8 mouse cellular contexts compared by ENCODE assay signal in the genomic region with DNA sequence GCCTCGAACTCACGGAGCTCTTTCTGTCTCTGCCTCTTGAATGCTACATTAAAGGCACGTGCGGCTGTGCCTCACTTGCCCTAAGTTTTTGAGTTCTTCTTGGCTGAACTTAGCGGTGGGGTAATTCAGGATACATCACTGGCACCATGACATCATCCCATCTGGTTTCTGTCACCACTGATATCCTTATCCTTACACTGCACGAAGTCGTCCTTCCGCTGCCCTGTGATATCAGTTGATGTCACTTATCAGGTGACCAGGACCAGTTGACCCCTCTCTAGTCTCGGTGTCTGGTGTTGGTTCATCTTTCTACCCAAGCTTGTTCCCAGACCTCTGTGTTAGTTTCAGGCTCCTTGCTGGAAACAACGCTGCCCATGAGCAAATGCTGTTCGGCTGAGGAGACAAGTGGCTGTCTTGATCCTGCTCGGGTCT. TPM values are rescaled to one million over a fixed set of nuclear protein-coding genes. Genes with fewer than 3 reads are reported as not detected.
A peak's percentile ranks its signal among the peaks of the same experiment; 100 is the strongest.
DNase-seq lines count a peak whose midpoint lies in the region; ATAC-seq and TF ChIP-seq lines count a peak whose summit lies in the region.

No protein-coding gene starts in this region.

- H3K36me3 ChIP-seq in hindbrain, embryonic 11.5 days (ENCODE audit: control insufficient read depth, insufficient read depth, low read length): no peaks in the 10 kb centered on the region

- peak; percentile 96 for DNase-seq in heart, adult 11 months
- DNase-seq in heart, adult 8-10 months (ENCODE audit: low spot score): no peak
- DNase-seq in hindbrain, embryonic 11.5 days (ENCODE audit: low spot score): no peak
- DNase-seq in adrenal gland, postnatal 4 days (ENCODE audit: low spot score in 2 of 2): no peak
- no peak for DNase-seq in left cerebral cortex, postnatal 36 days (ENCODE audit: low spot score in 2 of 2)
- no peak for DNase-seq in cerebellum, adult 11 months

- no peaks in the 10 kb centered on the region; the same call in 1 of the 2 replicates for H3K4me1 ChIP-seq in cortical plate, adult 2 months (ENCODE audit: control insufficient read depth, insufficient read depth, low read length)
- H3K4me1 ChIP-seq in hindbrain, embryonic 11.5 days (replicated peaks; ENCODE audit: control insufficient read depth, insufficient read depth, low read length): 0 out of 2 replicates have a peak, but pooled peaks cover 3% of the 10 kb centered on the region

- H3K27me3 ChIP-seq in hindbrain, embryonic 11.5 days (ENCODE audit: control insufficient read depth, insufficient read depth, low read length): no peaks in the 10 kb centered on the region

- WGBS in hindbrain, embryonic 11.5 days: 47% methylated on average over 12 of the region's 12 CpGs

- peak overlapping the region; percentile 52 for H3K4me3 ChIP-seq in cortical plate, adult 2 months (ENCODE audit: insufficient read depth, low read length)
- peak overlapping the region; percentile 68 for H3K4me3 ChIP-seq in hindbrain, embryonic 11.5 days (ENCODE audit: low read depth, low read length)

- no peak for TF ChIP-seq POLR2A in cortical plate, adult 2 months (IDR thresholded peaks at IDR 0.05; ENCODE audit: extremely low read depth, insufficient read depth, low read length)

- ATAC-seq in hindbrain, embryonic 11.5 days (ENCODE audit: low FRiP score): no peak
- ATAC-seq in megakaryocyte progenitor cell, adult 5-6 weeks (replicated peaks; ENCODE audit: poor library complexity): peak; percentile 54

- H3K9me3 ChIP-seq in hindbrain, embryonic 11.5 days (ENCODE audit: control insufficient read depth, low read length): no peaks in the 10 kb centered on the region

- peak overlapping the region; percentile 69; the same call in 1 of the 2 replicates for H3K9ac ChIP-seq in hindbrain, embryonic 11.5 days (ENCODE audit: low read depth, low read length)

- intact Hi-C loops in left cerebral cortex, postnatal 36 days (cut with DNase I): loop anchor here (2.0 kb wide), 1 partner anchor 32 kb away; a partner anchor contains a TSS

- H3K27ac ChIP-seq in cortical plate, adult 2 months (ENCODE audit: insufficient read depth, low read length): no peak overlapping the region
- peak overlapping the region; percentile 37 for H3K27ac ChIP-seq in hindbrain, embryonic 11.5 days (ENCODE audit: low read depth, low read length)

- TF ChIP-seq CTCF in cortical plate, adult 2 months (IDR thresholded peaks at IDR 0.05; ENCODE audit: extremely low read depth, insufficient read depth, low read length): no peak

- H3K4me2 ChIP-seq in hindbrain, embryonic 11.5 days (replicated peaks; ENCODE audit: low read depth, low read length): peak overlapping the region; percentile 84

RNA-seq across cellular contexts. Expression of a gene that starts 0.6 kb away (rescaled TPM):
- total RNA-seq in heart, adult 8-10 months (2022): 10 to 100 TPM; 10.1 to 14.4 (median 12.2) TPM
- polyA plus RNA-seq in cortical plate, adult 2 months (2012; rRNA removed): 3.5 and 3.7 TPM in 2 replicates
- polyA plus RNA-seq in hindbrain, embryonic 11.5 days (2014; fragmentation: Nextera tagmentation; extraction: Ambion mirVana): 2.0 and 3.1 TPM in 2 replicates
- 0.46 and 0.62 TPM in 2 replicates for total RNA-seq in megakaryocyte progenitor cell, adult 5-6 weeks (2015)
- 0.07 and 0.12 TPM in 2 replicates for total RNA-seq in megakaryocyte progenitor cell, adult 5-6 weeks (2017)
- total RNA-seq in adrenal gland, postnatal 4 days (2021): 1 to 10 TPM; 3.7 to 4.8 TPM
- total RNA-seq in left cerebral cortex, postnatal 36 days (2021): 1 to 10 TPM; 4.0 to 5.8 TPM

RNA-seq across cellular contexts. Expression of a gene that starts 1.9 kb away (rescaled TPM):
- 1 to 10 TPM; 1.7 to 2.8 (median 2.0) TPM for total RNA-seq in heart, adult 8-10 months (2022)
- 5.6 and 8.8 TPM in 2 replicates for polyA plus RNA-seq in cortical plate, adult 2 months (2012; rRNA removed)
- 0.54 and 1.2 TPM in 2 replicates for polyA plus RNA-seq in hindbrain, embryonic 11.5 days (2014; fragmentation: Nextera tagmentation; extraction: Ambion mirVana)
- 1.2 and 2.1 TPM in 2 replicates for total RNA-seq in megakaryocyte progenitor cell, adult 5-6 weeks (2015)
- 0.79 TPM in 1 of 2 replicates, not detected in the other for total RNA-seq in megakaryocyte progenitor cell, adult 5-6 weeks (2017)
- 1 to 10 TPM; 1.9 to 2.8 TPM for total RNA-seq in adrenal gland, postnatal 4 days (2021)
- 1 to 10 TPM; 1.5 to 1.9 TPM for total RNA-seq in left cerebral cortex, postnatal 36 days (2021)

RNA-seq across cellular contexts. Expression of a gene that starts 5.2 kb away (rescaled TPM):
- total RNA-seq in heart, adult 8-10 months (2022): 10 to 100 TPM; 21.0 to 27.6 (median 24.5) TPM
- polyA plus RNA-seq in cortical plate, adult 2 months (2012; rRNA removed): 186 and 206 TPM in 2 replicates
- 79.7 and 80.7 TPM in 2 replicates for polyA plus RNA-seq in hindbrain, embryonic 11.5 days (2014; fragmentation: Nextera tagmentation; extraction: Ambion mirVana)
- 4.8 and 5.8 TPM in 2 replicates for total RNA-seq in megakaryocyte progenitor cell, adult 5-6 weeks (2015)
- total RNA-seq in megakaryocyte progenitor cell, adult 5-6 weeks (2017): 1.9 and 2.0 TPM in 2 replicates
- total RNA-seq in adrenal gland, postnatal 4 days (2021): 100 to 1,000 TPM in 1 of 2 experiments, 10 to 100 TPM in 1; 92.2 to 139 TPM
- 100 to 1,000 TPM; 126 to 150 TPM for total RNA-seq in left cerebral cortex, postnatal 36 days (2021)

RNA-seq across cellular contexts. Expression of a gene that starts 13.2 kb away (rescaled TPM):
- total RNA-seq in heart, adult 8-10 months (2022): 100 to 1,000 TPM; 327 to 378 (median 333) TPM
- polyA plus RNA-seq in cortical plate, adult 2 months (2012; rRNA removed): 0.57 and 0.65 TPM in 2 replicates
- 1.1 and 1.4 TPM in 2 replicates for polyA plus RNA-seq in hindbrain, embryonic 11.5 days (2014; fragmentation: Nextera tagmentation; extraction: Ambion mirVana)
- total RNA-seq in megakaryocyte progenitor cell, adult 5-6 weeks (2015): 0.12 TPM in 1 of 2 replicates, not detected in the other
- total RNA-seq in megakaryocyte progenitor cell, adult 5-6 weeks (2017): 0.08 TPM in 1 of 2 replicates, not detected in the other
- total RNA-seq in adrenal gland, postnatal 4 days (2021): 1 to 10 TPM; 4.1 to 4.7 TPM
- total RNA-seq in left cerebral cortex, postnatal 36 days (2021): under 1 TPM; 0.37 to 0.45 TPM

RNA-seq across cellular contexts. Expression of a gene that starts 32.2 kb away (rescaled TPM):
- 10 to 100 TPM in 3 of 4 experiments, 1 to 10 TPM in 1; 9.5 to 11.8 (median 10.9) TPM for total RNA-seq in heart, adult 8-10 months (2022)
- polyA plus RNA-seq in cortical plate, adult 2 months (2012; rRNA removed): 70.6 and 79.0 TPM in 2 replicates
- polyA plus RNA-seq in hindbrain, embryonic 11.5 days (2014; fragmentation: Nextera tagmentation; extraction: Ambion mirVana): 17.0 and 17.8 TPM in 2 replicates
- 11.6 and 18.4 TPM in 2 replicates for total RNA-seq in megakaryocyte progenitor cell, adult 5-6 weeks (2015)
- 12.8 and 15.5 TPM in 2 replicates for total RNA-seq in megakaryocyte progenitor cell, adult 5-6 weeks (2017)
- 10 to 100 TPM; 26.9 to 27.8 TPM for total RNA-seq in adrenal gland, postnatal 4 days (2021)
- total RNA-seq in left cerebral cortex, postnatal 36 days (2021): 10 to 100 TPM; 32.4 to 42.9 TPM
